Mouse (Mus musculus): ENCODE measurements around the gene St8sia1.

GRCm38 (mm10) chr6:143004801-143005200 lies 40.5 kb upstream of the St8sia1 start:
- TF ChIP-seq CTCF (IDR thresholded peaks at IDR 0.05; ENCODE audit: insufficient read depth, low read length) (no peak), POLR2A (IDR thresholded peaks at IDR 0.05; ENCODE audit: borderline replicate concordance, extremely low read depth, low read depth, low read length) (no peak)

All from lung, adult 2 months (tissue).